Mouse (Mus musculus) CH12.LX (cell line): ENCODE results near the gene Ostn. TPM values are rescaled to one million over a fixed set of nuclear protein-coding genes. Genes with fewer than 3 reads are reported as not detected.
A peak's percentile ranks its signal among the peaks of the same experiment; 100 is the strongest.

Experiments used
- BHLHE40 ChIP-seq: IDR thresholded peaks from 2 replicates; pipeline ENCODE4 v1.6.1; 2011; ENCODE audit warnings: mild to moderate bottlenecking, low read depth, low read length, improper control_type of control experiment
- CHD1 ChIP-seq: IDR thresholded peaks from 2 replicates; pipeline ENCODE4 v1.6.1; 2012; ENCODE audit warnings: low read depth, low read length, improper control_type of control experiment, inconsistent platforms
- CHD2 ChIP-seq: IDR thresholded peaks from 2 replicates; pipeline ENCODE4 v1.6.1; 2011; ENCODE audit warnings: low read length, improper control_type of control experiment
- IRF4 ChIP-seq: IDR thresholded peaks from 2 replicates; pipeline ENCODE4 v1.6.1; 2014; ENCODE audit warnings: low read depth, mild to moderate bottlenecking, inconsistent platforms, low read length, improper control_type of control experiment
- JUN ChIP-seq: IDR thresholded peaks from 2 replicates; pipeline ENCODE4 v1.6.1; 2011; ENCODE audit warnings: low read depth, mild to moderate bottlenecking, low read length, improper control_type of control experiment, moderate library complexity; ENCODE audit not compliant: insufficient read depth
- KAT2A ChIP-seq: IDR thresholded peaks from 2 replicates; pipeline ENCODE4 v1.6.1; 2012; ENCODE audit warnings: low read length, improper control_type of control experiment, inconsistent platforms; ENCODE audit not compliant: insufficient replicate concordance
- MAFK ChIP-seq: IDR thresholded peaks from 2 replicates; pipeline ENCODE4 v1.6.1; 2011; ENCODE audit warnings: low read length, improper control_type of control experiment; ENCODE audit not compliant: insufficient replicate concordance
- MAZ ChIP-seq: IDR thresholded peaks from 2 replicates; pipeline ENCODE4 v1.6.1; 2012; ENCODE audit warnings: low read depth, mild to moderate bottlenecking, inconsistent platforms, low read length, improper control_type of control experiment, moderate library complexity
- MEF2A ChIP-seq: IDR thresholded peaks from 2 replicates; pipeline ENCODE4 v1.6.1; 2014; ENCODE audit warnings: low read depth, mild to moderate bottlenecking, inconsistent platforms, low read length, improper control_type of control experiment, borderline replicate concordance
- MXI1 ChIP-seq: IDR thresholded peaks from 2 replicates; pipeline ENCODE4 v1.6.1; 2011; ENCODE audit warnings: mild to moderate bottlenecking, low read depth, low read length, improper control_type of control experiment
- MYC ChIP-seq: IDR thresholded peaks from 2 replicates; pipeline ENCODE4 v1.6.1; 2011; ENCODE audit warnings: low read depth, mild to moderate bottlenecking, improper control_type of control experiment, low read length
- NELFE ChIP-seq: IDR thresholded peaks from 2 replicates; pipeline ENCODE4 v1.6.1; 2011; ENCODE audit warnings: low read depth, low read length, improper control_type of control experiment
- NRF1 ChIP-seq: IDR thresholded peaks from 2 replicates; pipeline ENCODE4 v1.6.1; 2014; ENCODE audit warnings: low read depth, mild to moderate bottlenecking, inconsistent platforms, low read length, improper control_type of control experiment, moderate library complexity
- POLR2A ChIP-seq: IDR thresholded peaks from 2 replicates; pipeline ENCODE4 v1.6.1; 2011; ENCODE audit warnings: low read depth, mild to moderate bottlenecking, improper control_type of control experiment, low read length
- RCOR1 ChIP-seq: conservative IDR thresholded peaks from 2 replicates; pipeline ENCODE4 v1.6.1; 2012; ENCODE audit warnings: low read depth, mild to moderate bottlenecking, inconsistent platforms, low read length, improper control_type of control experiment
- TCF12 ChIP-seq: IDR thresholded peaks from 2 replicates; pipeline ENCODE4 v1.6.1; 2014; ENCODE audit warnings: low read depth, mild to moderate bottlenecking, inconsistent platforms, low read length, improper control_type of control experiment
- UBTF ChIP-seq: IDR thresholded peaks from 2 replicates; pipeline ENCODE4 v1.6.1; 2012; ENCODE audit warnings: low read depth, mild to moderate bottlenecking, inconsistent platforms, low read length, improper control_type of control experiment, moderate library complexity
- ZMIZ1 ChIP-seq: IDR thresholded peaks from 2 replicates; pipeline ENCODE4 v1.6.1; 2012; ENCODE audit warnings: low read depth, mild to moderate bottlenecking, inconsistent platforms, low read length, improper control_type of control experiment
- ZNF384 ChIP-seq: IDR thresholded peaks from 2 replicates; pipeline ENCODE4 v1.6.1; 2012; ENCODE audit warnings: low read depth, low read length, improper control_type of control experiment, inconsistent platforms
- polyA plus RNA-seq: library from polyadenylated mRNA; unstranded; fragments of >175 nt; gene quantifications from 2 replicates; pipeline ENCODE4 v1.2.1, GENCODE M21; 2012; ENCODE audit warnings: low read depth; ENCODE audit not compliant: insufficient read length
- total RNA-seq, 2 experiments: library from RNA; depleted of rRNA; stranded (reverse); fragments of 300-350 nt in 1 of 2; fragments of >200 nt in 1 of 2; gene quantifications; 2 replicates each; pipeline ENCODE4 v1.2.3; 2012 to 2014

The Ostn gene
- total and polyA plus RNA-seq, 3 experiments: 0.67 to 1.7 (median 1.0) TPM

GRCm38 (mm10) chr16:27399719-27400253 is 92.5 kb downstream of the Ostn start (continued):
- TF ChIP-seq UBTF: no peak
- TF ChIP-seq CHD1: peak; percentile 96
- TF ChIP-seq MAZ: peak; percentile 67; the same call in 1 of the 2 replicates
- TF ChIP-seq CHD2: peak; percentile 74; the same call in 1 of the 2 replicates
- peak; percentile 57 for TF ChIP-seq TCF12
- peak; percentile 72 for TF ChIP-seq BHLHE40
- TF ChIP-seq MAFK: peak; percentile 77; the same call in 1 of the 2 replicates
- TF ChIP-seq MXI1: peak; percentile 58; the same call in 1 of the 2 replicates
- no peak for TF ChIP-seq NELFE
- TF ChIP-seq POLR2A: no peak
- peak; percentile 97 for TF ChIP-seq IRF4
- no peak for TF ChIP-seq NRF1
- TF ChIP-seq MEF2A: peak; percentile 85
- no peak; the same call in 1 of the 2 replicates for TF ChIP-seq ZNF384
- TF ChIP-seq KAT2A: no peak
- peak; percentile 68 for TF ChIP-seq RCOR1
- peak; percentile 94 for TF ChIP-seq JUN
- TF ChIP-seq ZMIZ1: peak; percentile 72; the same call in 1 of the 2 replicates
- TF ChIP-seq MYC: peak; percentile 90

Other genes starting within 250 kb of the Ostn start
- gene Uts2b, start 62.8 kb downstream of the Ostn start, total RNA-seq (2012; rRNA removed): 0.29 and 0.38 TPM in 2 replicates
- gene Uts2b, start 62.8 kb downstream of the Ostn start, total RNA-seq (2014; rRNA removed): 0.51 TPM in 1 of 2 replicates, not detected in the other
- not detected in 2 replicates for gene Uts2b, start 62.8 kb downstream of the Ostn start, polyA plus RNA-seq
- 188 and 203 TPM in 2 replicates for gene Ccdc50, start 81.4 kb downstream of the Ostn start, total RNA-seq (2012; rRNA removed)
- 243 and 258 TPM in 2 replicates for gene Ccdc50, start 81.4 kb downstream of the Ostn start, total RNA-seq (2014; rRNA removed)
- 261 and 307 TPM in 2 replicates for gene Ccdc50, start 81.4 kb downstream of the Ostn start, polyA plus RNA-seq